Mouse (Mus musculus) megakaryocyte, embryonic 14.5 days (primary cell): ENCODE measurements around the gene Tgm5.

ENCODE experiments used
- FLI1 ChIP-seq: IDR thresholded peaks from 2 replicates; pipeline ENCODE4 v1.6.1; 2012; ENCODE audit warnings: low read length, inconsistent platforms, mixed read lengths
- GATA1 ChIP-seq: IDR thresholded peaks from 3 replicates; pipeline ENCODE4 v1.6.1; 2012; ENCODE audit warnings: mixed read lengths, low read length, inconsistent platforms, borderline replicate concordance

DNA sequence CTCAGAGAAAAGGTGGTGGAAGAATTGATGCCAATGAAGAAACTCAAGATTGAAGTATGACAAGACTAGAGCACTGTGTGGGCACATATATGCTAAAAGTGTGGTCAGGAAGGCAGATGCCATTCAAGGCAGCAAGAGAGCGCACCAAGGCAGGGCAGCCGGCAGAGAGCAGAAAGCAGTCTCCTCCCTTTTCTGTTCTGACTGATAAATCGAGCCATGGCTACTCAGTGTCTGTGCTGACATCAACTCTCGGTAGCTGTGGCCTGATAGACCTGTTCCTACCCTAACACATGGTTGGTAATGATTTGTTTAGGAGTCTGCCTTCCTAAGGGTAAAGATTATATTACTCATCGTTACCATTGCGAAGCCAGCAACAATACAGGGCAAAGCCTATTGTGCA is 29.7 kb downstream of the Tgm5 start:
- no peak for TF ChIP-seq FLI1
- no peak for TF ChIP-seq GATA1
